Mouse (Mus musculus): ENCODE measurements around the gene L1cam.

L1cam gene

DNA sequence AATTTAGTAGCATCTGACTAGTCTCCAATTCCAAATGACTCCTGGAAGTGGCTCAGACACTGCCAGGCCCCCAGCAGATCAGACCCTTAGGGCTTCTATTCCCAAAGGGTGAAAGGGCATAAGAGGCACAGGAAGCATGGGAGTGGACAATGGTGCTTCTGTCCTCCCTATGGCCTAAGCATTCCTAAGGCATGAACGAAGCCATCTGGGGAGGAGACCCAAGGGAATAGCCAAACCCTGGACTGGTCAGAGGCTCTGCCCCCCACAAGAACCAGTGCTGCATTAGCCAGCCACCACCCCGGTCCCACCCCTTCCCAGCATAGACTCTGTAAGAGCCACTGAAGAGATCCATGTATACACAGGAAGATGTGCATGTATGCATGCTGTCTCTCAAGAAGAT lies 20.0 kb downstream of the L1cam start:
- DNase-seq = no peak

DNA sequence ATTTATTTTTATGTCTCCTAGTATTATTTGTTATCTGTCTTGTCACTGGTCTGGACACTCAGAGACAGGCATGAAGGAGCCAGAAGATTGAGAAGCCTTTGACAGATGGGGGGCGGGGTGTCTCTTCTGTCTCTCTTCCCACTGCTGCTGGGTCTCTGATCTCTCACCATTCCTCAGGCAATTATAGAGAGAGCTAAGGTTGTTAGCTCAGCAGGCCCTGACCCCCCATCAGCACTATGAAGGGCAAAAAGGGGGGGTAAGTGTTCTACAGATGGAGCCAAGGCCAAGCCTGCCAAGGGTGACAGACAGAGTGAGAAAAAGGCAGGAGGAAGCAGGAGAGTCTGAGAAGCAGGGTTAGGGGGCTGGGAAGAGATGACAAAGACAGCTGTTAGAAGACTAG lies 23.9 kb downstream of the L1cam start:
- DNase-seq = no peak

DNA sequence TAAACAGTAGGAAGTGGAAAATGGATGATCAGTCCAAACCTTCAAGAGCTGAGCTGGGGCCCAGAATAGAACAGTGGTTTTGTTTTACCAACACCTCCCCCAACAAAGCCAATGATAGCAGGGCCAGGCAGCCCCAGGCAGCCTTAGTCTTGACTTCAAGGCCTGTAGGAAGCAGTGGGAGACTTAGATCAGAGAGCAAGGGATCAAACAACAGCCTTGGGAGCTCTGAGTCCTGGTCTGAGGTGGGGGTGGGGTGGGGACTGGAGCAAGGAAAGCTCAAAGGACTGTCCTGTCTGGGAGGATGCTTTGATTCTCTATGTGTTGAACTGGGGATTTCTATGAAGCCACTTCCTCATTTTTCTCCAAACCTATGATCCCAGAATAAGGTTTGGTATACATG lies 24.4 kb downstream of the L1cam start:
- no peak for DNase-seq

DNA sequence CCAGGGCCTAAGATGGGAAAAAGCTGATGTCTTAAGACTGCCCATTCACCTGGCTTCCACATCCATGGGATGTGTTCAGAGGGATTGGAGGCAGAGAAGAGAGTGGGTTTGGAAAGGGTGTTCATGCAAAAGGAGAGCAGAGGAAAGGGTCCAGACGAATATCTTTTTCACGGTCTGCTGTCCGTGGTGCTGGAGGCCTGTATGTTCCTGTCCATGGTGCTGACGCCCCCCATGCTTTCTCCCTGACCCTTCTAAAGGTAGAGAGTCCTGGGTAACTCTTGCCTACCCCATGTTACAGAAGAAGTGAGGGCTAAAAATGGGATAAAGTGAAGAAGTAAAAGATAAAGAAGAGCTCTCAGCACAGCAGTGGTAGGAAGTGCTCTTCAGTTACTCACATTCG lies 26.6 kb downstream of the L1cam start:
- DNase-seq = peak; percentile 24

DNA sequence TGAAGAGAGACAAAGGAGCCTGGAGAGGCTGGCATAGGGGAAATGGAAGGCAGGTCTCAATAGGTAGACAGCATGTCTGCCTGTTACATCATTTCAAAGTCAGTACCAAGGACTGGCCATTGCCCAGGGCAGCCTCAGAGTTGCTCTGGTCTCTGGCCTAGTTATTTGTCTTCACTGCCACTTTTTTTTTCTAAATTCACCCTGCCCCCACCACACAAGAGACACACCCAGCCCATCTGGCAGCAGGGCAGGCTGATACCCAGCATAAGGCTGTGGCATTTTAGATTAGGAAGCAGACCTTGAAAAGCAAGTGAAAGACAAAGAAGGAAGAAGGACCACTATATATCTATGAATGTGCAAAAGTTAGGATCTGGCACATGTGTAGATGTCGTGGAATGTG lies 28.1 kb downstream of the L1cam start:
- no peak for DNase-seq

DNA sequence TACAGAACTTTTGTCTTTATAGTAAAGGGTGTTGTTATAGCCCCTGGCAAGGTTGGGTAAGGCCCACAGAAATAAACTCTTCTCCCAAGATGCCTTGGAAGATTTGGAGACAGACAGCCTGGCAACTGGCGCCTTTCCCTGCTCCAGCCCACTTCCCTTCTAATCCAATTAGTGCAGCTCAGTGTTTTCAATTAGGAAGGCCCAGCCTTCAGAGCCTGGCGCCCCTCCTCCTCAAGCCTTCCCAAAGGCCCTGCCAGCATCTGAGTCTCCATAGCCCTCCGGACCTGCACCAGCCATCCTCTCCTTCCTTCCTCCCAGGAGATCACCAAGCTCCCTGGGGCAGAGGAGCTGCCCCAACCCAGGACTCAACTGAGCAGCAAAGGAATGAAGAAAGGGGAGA lies 28.6 kb downstream of the L1cam start:
- DNase-seq = no peak

DNA sequence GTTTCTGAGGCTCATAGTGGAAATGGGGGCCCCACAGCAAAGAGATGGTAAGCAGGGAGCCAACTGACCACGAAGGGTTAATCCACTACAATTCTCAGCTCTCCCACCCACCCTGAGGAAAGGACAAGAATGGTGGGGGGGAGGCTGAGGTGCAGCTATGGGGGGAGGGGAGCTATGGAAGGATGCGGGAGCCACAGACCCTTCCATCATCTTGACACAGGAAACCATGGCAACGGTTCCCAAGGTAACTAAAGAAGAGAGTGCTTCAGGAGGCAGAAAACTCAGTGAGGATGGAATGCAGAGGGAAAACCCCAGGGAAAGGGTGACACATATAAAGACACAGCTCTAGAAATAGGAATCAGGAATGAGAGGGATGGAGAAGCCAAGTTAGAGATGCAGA lies 31.2 kb downstream of the L1cam start:
- DNase-seq = no peak

DNA sequence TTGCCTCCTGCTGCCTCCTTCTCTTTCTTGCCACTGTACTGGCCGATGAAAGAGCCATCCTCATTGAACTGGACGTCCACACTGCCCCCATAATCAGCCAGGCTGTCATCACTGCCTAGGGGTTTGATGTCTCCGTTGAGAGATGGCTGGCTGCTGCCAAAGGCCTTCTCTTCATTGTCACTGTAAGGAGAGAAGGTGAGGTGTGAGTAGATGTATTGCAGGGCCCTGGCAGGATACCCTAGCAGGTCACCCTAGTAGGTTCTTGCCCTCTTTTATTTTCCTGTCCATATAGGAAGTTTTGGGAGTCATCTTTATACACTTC lies 40.9 kb downstream of the L1cam start:
- no peak for DNase-seq

DNA sequence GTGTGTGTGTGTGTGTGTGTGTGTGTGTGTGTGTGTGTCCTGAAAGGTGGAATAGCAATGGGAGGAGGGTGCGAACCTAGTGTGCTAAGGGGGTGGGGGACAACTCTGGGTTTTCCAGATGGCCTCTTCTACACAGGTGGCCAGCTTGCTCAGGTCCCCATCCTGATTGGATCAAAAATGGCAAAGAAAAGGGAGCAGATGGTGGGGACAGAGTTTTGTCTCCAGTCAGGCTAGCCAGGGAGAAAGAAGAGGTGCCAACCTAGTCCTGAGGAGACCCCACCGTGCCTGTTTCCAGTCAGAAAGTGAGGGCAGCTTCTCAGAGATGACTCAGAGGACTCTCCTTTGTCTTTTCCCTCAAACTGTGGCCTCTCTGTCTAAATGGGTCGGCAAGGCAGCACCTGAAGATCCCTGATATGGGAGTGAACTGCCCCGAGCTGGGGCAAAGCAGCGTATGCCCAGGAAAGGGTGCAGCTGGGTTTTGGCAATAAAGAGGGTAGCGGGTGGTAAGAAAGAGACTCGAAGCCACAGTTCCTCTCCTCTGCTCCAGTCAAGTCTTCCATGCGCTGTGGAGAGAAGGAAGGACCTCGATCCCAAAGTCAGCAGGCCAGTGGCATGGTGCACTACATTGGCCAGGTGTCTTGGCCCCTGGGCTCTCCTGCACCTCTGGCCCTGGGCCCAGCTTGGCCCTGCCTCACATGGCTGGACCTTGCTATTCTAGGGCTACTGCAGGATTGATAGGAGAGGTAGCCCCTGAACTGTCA lies 41.4 kb downstream of the L1cam start:
- DNase-seq = no peak

DNA sequence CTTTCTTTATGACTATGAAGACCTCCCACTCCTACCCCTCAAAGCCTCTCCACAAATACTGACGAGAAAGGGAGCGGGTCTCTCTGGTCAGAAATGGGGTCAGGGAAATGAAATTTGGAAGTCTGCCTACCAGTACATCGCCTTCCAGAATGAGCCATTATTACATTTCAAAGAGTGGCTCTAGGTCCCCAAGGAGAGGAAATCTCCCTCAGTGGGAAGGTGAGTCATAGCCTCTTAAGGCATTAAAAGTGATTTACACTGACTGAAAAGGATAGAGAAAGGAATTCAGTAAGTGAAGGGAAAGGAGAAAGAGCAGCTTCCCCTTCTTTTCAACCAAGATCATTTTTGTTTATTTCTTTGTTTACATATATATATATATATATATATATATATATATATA lies 59.2 kb downstream of the L1cam start:
- no peak for DNase-seq

DNA sequence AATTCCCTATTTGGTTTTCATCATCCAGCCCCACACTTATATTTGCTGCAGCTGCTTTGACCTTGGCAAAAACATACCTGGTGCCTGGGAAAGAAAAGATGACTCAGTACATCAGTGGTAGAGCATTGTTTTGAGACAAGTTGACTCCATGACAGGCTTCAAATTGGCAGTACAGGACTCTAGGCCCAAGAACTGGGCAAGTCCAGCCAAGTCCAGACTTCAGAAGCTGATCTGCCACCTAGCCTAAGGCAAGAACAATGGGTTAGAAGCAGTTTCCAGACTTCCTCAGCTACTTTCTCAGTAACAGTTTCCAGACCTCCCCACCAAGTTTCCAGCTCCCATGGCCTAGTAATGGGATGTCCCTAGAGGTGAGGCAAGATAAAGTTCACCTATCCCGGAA lies 60.2 kb downstream of the L1cam start:
- DNase-seq = no peak

DNA sequence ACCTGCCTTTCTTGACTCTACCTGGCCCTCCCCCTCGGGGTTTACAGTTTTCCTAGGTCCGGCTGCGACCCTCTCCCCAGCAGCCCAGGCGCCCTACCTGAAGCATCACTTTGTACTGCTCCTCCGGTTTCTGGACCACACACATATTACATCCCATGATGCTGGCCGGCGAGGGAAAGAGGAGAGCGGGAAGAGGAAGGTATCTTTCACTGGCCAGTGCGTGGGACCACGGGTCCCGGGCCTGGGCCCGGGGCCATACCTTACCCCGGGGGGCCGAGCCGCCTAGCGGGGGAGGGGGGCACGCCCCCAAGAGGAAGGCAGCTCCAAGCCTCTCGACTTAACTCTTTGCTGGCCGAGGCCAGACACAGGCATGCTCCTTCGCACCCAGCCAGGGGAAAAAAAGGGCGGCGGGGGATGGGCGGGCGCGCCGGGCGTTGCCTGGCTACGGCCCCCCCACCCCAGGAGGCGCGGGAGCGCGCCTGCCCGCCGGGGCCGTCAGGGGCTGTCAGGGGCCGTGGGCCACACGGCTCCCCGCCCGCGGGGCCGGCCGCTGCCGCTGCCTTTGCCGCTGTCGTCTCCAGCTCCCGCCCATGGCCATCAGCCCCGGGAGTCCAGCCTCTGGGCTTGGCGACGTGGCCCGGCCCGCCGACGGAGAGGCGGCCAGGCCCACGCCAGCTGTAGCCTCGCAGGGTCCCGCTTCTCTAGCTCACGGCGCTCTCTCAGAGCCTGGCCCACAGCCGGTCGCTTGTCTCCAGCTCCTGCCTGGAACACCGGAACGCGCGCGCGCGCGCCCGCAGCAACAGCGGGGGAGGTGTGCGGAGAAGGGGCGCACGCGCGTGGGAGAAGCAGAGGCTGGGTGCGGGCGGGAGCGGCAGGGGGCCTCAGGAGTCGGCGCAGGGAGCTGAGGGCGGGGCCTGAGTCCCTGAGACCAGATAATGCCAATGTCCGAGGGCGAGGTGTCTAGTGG lies 71.4 kb downstream of the L1cam start, which contains the start of gene Pdzd4:
Gene Pdzd4, minus strand, starts transcription at position 785 of the 967 bp plus-strand sequence.
- DNase-seq = peak; percentile 66

DNA sequence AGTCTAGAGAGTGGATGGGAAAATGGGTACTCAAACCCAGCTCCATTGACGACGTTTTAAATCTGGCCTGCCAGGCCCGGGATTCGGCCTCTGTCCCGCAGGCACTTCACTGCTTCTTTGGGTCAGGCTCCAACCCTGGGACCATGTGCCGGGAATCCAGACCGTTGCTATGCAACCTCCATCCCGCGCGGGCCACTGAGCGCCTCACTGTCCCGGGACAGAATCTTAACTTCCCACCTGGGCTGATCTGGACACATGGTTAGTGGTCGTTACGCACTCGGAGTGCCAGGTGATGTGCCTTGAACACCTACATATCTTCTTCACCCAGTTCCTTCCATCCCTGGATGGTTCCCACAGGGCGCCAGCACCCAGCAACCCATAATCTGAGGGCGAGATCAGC lies 72.2 kb downstream of the L1cam start:
- no peak for DNase-seq

DNA sequence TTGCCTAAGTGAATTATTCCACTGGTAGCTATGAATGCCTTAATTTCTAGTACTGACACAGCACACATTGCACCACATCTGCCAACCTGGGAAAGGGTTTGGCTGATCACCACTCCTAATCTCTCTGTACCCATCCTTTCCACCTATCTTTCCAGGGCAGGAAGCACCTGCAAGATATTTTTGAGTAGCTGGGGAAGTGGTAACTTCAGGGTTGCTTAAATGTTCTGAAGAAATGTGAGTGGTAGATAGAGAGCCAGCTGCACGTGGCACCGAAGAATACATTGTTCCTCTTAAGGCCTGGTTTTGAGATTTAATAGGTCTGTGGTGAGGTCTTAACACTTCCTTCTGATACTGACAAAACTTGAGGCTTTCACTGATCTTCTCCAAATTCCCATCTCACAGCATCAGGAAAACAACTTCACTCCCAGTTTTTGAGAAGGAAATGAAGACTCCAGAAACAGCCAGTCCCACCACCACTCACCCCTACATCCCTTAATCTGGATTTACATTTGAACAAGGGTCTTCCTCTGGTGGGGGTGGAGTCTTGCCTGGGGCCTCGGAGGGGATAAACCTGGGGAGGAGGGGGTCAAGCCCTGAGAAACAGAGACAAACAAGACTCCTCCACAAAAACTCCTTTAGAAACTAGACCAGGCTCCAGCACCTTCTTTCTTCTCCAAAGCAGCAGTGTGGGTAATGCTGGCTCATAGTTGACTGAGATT lies 79.2 kb downstream of the L1cam start:
- no peak for DNase-seq

DNA sequence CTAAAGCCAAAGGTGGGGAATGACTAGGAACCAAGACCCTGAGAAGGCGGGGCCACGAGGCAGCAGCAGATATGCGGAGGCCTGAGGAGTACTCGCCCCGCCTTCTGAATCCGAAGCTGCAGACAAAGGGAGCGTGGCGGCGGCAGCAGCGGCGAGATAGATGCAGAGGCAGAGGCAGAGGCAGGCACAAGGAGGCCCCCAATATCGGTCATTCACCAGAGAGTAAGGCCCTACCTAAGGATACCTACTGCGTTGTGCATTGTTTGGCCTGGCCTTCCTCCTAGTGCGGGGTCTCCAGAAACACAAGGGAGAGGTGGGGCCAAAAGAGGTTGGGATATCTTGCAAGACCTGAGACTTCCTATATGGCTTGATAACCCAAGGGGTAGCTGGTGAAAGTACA lies 80.8 kb downstream of the L1cam start:
- DNase-seq = no peak

DNA sequence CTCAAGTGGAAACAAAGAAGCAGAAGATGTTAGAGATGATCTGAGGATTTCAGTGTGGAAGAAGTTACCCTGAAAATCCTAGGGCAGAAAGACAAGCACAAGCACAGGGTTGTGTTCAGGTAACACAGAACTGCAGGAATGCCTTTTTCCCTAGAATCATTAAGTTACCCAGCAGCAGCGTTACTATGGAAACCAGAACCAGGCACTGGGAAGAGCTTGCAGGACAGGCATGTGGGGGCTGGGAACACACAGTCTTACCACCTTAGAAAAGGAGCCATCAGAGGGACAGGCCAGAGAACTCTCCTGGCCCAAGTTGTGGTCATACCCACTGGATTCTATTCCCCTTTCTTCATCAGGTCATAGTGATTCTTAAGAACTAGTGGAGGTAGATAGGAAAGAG lies 90.1 kb downstream of the L1cam start:
- no peak for DNase-seq

All from kidney, postnatal 14 days (tissue).